In genomic region chr4:8380711-8381338, GRCm38 (mm10) we compare ENCODE assay signal across 8 mouse cellular contexts.
DNase-seq lines count a peak whose midpoint lies in the region; ATAC-seq and TF ChIP-seq lines count a peak whose summit lies in the region.
"Had no signal": no experiment of that assay in that cellular context is flagged by ENCODE, and none has a peak within 500 bp of the region (broad histone marks: within the 10 kb centered on the region; RNA-seq: fewer than 3 reads in every experiment).

No protein-coding gene starts in this region.

- no peaks in the 10 kb centered on the region for H3K36me3 ChIP-seq in ES-Bruce4 (ENCODE audit: control insufficient read depth, insufficient read depth, low read length, poor library complexity, severe bottlenecking)
- H3K36me3 ChIP-seq in heart, embryonic 12.5 days = no peaks in the 10 kb centered on the region
- H3K36me3 ChIP-seq: liver, embryonic 15.5 days had no signal

- no peak overlapping the region for H3K4me2 ChIP-seq in heart, embryonic 12.5 days
- H3K4me2 ChIP-seq: liver, embryonic 15.5 days had no signal

- H3K27ac ChIP-seq in ES-Bruce4 (ENCODE audit: insufficient read depth, low read length) = no peak overlapping the region
- no peak overlapping the region for H3K27ac ChIP-seq in cortical plate, adult 2 months (ENCODE audit: insufficient read depth, low read length)
- H3K27ac ChIP-seq in heart, embryonic 12.5 days (ENCODE audit: poor library complexity, severe bottlenecking) = no peak overlapping the region
- H3K27ac ChIP-seq: liver, embryonic 15.5 days had no signal

- TF ChIP-seq EP300 in ES-Bruce4 (IDR thresholded peaks at IDR 0.05; ENCODE audit: insufficient read depth, low read depth, low read length) = no peak

- no peak for TF ChIP-seq POLR2A in ES-Bruce4 (IDR thresholded peaks at IDR 0.05; ENCODE audit: insufficient read depth, low read length)
- TF ChIP-seq POLR2A in cortical plate, adult 2 months (IDR thresholded peaks at IDR 0.05; ENCODE audit: extremely low read depth, insufficient read depth, low read length) = no peak
- no peak for TF ChIP-seq POLR2A in lung, adult 2 months (IDR thresholded peaks at IDR 0.05; ENCODE audit: borderline replicate concordance, extremely low read depth, low read depth, low read length)

- no peak overlapping the region for H3K4me3 ChIP-seq in ES-Bruce4 (ENCODE audit: low read depth, low read length)
- no peak overlapping the region for H3K4me3 ChIP-seq in cortical plate, adult 2 months (ENCODE audit: insufficient read depth, low read length)
- no peak overlapping the region for H3K4me3 ChIP-seq in heart, embryonic 12.5 days
- H3K4me3 ChIP-seq in lung, adult 2 months (replicated peaks; ENCODE audit: extremely low read depth, low read depth, low read length) = no peak overlapping the region
- H3K4me3 ChIP-seq: liver, embryonic 15.5 days had no signal

- H3K9me3 ChIP-seq in ES-Bruce4 (replicated peaks; ENCODE audit: control insufficient read depth, insufficient read depth, low read length, poor library complexity, severe bottlenecking) = no peaks in the 10 kb centered on the region
- H3K9me3 ChIP-seq in heart, embryonic 12.5 days (replicated peaks) = no peaks in the 10 kb centered on the region
- H3K9me3 ChIP-seq: liver, embryonic 15.5 days had no signal

- peak; percentile 39; the same call in 1 of the 2 replicates for ATAC-seq in heart, embryonic 12.5 days (ENCODE audit: insufficient number of reproducible peaks, low FRiP score)
- ATAC-seq in neutrophil, adult 5-6 weeks (ENCODE audit: extremely low read depth, insufficient number of reproducible peaks, low FRiP score, poor library complexity, severe bottlenecking) = peak; percentile 53; the same call in 1 of the 2 replicates

- 40% methylated on average over 5 of the region's 5 CpGs for WGBS in heart, embryonic 12.5 days
- WGBS in lung, adult 2 months = 37% methylated on average over 5 of the region's 5 CpGs

- H3K4me1 ChIP-seq in ES-Bruce4 (ENCODE audit: control insufficient read depth, insufficient read depth, low read length) = no peaks in the 10 kb centered on the region
- no peaks in the 10 kb centered on the region; the same call in 1 of the 2 replicates for H3K4me1 ChIP-seq in cortical plate, adult 2 months (ENCODE audit: control insufficient read depth, insufficient read depth, low read length)
- H3K4me1 ChIP-seq in heart, embryonic 12.5 days (replicated peaks) = peaks cover 5% of the 10 kb centered on the region; the same call in 1 of the 2 replicates
- H3K4me1 ChIP-seq in lung, adult 2 months (ENCODE audit: control insufficient read depth, insufficient read depth, low read length) = peaks cover 2% of the 10 kb centered on the region; the same call in 1 of the 2 replicates
- H3K4me1 ChIP-seq: liver, embryonic 15.5 days had no signal

- TF ChIP-seq CTCF in ES-Bruce4 (IDR thresholded peaks at IDR 0.05; ENCODE audit: low read depth, low read length) = peak; percentile 1
- peak; percentile 80 for TF ChIP-seq CTCF in cortical plate, adult 2 months (IDR thresholded peaks at IDR 0.05; ENCODE audit: extremely low read depth, insufficient read depth, low read length)
- TF ChIP-seq CTCF in lung, adult 2 months (IDR thresholded peaks at IDR 0.05; ENCODE audit: insufficient read depth, low read length) = peak; percentile 48

- no peaks in the 10 kb centered on the region for H3K27me3 ChIP-seq in ES-Bruce4 (ENCODE audit: control insufficient read depth, insufficient read depth, low read length, poor library complexity, severe bottlenecking)
- no peaks in the 10 kb centered on the region for H3K27me3 ChIP-seq in heart, embryonic 12.5 days (replicated peaks)
- H3K27me3 ChIP-seq: liver, embryonic 15.5 days had no signal

- peak; percentile 26 for DNase-seq in WW6 (ENCODE audit: low read depth, low spot score)
- DNase-seq in kidney, adult 9 months = peak; percentile 82
- DNase-seq in lung, adult 2 months = peak; percentile 25

- no peak overlapping the region for H3K9ac ChIP-seq in ES-Bruce4 (ENCODE audit: low read depth, poor library complexity, severe bottlenecking)
- H3K9ac ChIP-seq in heart, embryonic 12.5 days = no peak overlapping the region
- H3K9ac ChIP-seq: liver, embryonic 15.5 days had no signal

Comparison
In these comparisons a context has a peak if more than half of its experiments do, and no peak if none do; other contexts are left out.
1. CTCF ChIP-seq: peak in every context shown above with its lines; median percentile 80 in cortical plate, adult 2 months; 48 in lung, adult 2 months; 1 in ES-Bruce4.
2. DNase-seq: peak in every context shown above with its lines; median percentile 82 in kidney, adult 9 months; 26 in WW6; 25 in lung, adult 2 months.